Mouse (Mus musculus) midbrain, postnatal 0 days (tissue): ENCODE measurements at regions not wholly inside any gene's neighbourhood (a gene's known extent, or its start where the extent isn't known, plus 50 kb on each side); places are given as distances from the start of the nearest gene placed in this dataset.
"Not testable (repeated sequence)": the region's sequence is repeated elsewhere in the genome, so short reads cannot be mapped to it uniquely, and the experiment has no call there.

ENCODE experiments used
- ATAC-seq: fragments of 200-750 bp; cut with Nextera tagmentation; 2 replicates; pipeline ENCODE4 v1.8.0; 2017; ENCODE audit warnings: moderate number of reproducible peaks, mild to moderate bottlenecking, moderate TSS enrichment, moderate library complexity; ENCODE audit not compliant: low FRiP score
- DNase-seq: peaks from one replicate; pipeline ENCODE4 v3.0.0-alpha.2; 2015; ENCODE audit warnings: low spot score
- H3K27ac ChIP-seq: fragments of 300-500 bp; sonication (generic); 2 replicates; pipeline ENCODE4 v1.5.1; 2014; ENCODE audit warnings: low read depth, mild to moderate bottlenecking, low read length, mixed read lengths
- H3K27me3 ChIP-seq: fragments of 300-500 bp; sonication (generic); 2 replicates; pipeline ENCODE4 v1.6.1; 2014; ENCODE audit warnings: low read length, control low read depth, mixed read lengths; ENCODE audit not compliant: insufficient read depth
- H3K36me3 ChIP-seq: fragments of 300-500 bp; sonication (generic); 2 replicates; pipeline ENCODE4 v1.6.1; 2014; ENCODE audit warnings: low read length, control low read depth, mixed read lengths; ENCODE audit not compliant: insufficient read depth
- H3K4me1 ChIP-seq: fragments of 300-500 bp; sonication (generic); 2 replicates; pipeline ENCODE4 v1.6.1; 2014; ENCODE audit warnings: mild to moderate bottlenecking, control low read depth, antibody characterized with exemption, low read length, mixed read lengths; ENCODE audit not compliant: insufficient read depth
- H3K4me2 ChIP-seq: fragments of 300-500 bp; sonication (generic); 2 replicates; pipeline ENCODE4 v1.6.1; 2014; ENCODE audit warnings: low read depth, mild to moderate bottlenecking, low read length, mixed read lengths; ENCODE audit not compliant: poor library complexity, severe bottlenecking
- H3K4me3 ChIP-seq: fragments of 300-500 bp; sonication (generic); 2 replicates; pipeline ENCODE4 v1.5.1; 2014; ENCODE audit warnings: low read depth, mild to moderate bottlenecking, low read length, moderate library complexity
- H3K9ac ChIP-seq: fragments of 300-500 bp; sonication (generic); replicated peaks from 2 replicates; pipeline ENCODE4 v1.6.1; 2014; ENCODE audit warnings: mild to moderate bottlenecking, low read length, moderate library complexity, mixed read lengths; ENCODE audit not compliant: poor library complexity, severe bottlenecking
- H3K9me3 ChIP-seq: fragments of 300-500 bp; sonication (generic); 2 replicates; pipeline ENCODE4 v1.6.1; 2016; ENCODE audit warnings: low read length, control low read depth
- CTCF ChIP-seq: IDR thresholded peaks from 2 replicates; pipeline ENCODE4 v1.5.1; 2016; ENCODE audit warnings: antibody characterized with exemption, mild to moderate bottlenecking
- WGBS: fragments of 180-500 bp; shearing (Covaris S2); extraction: QIAGEN DNeasy Blood & Tissue Kit; methylation state at CpG from one replicate; pipeline ENCODE4 v1.1.7; 2014; 5-methylcytosine and 5-hydroxymethylcytosine counted together

DNA sequence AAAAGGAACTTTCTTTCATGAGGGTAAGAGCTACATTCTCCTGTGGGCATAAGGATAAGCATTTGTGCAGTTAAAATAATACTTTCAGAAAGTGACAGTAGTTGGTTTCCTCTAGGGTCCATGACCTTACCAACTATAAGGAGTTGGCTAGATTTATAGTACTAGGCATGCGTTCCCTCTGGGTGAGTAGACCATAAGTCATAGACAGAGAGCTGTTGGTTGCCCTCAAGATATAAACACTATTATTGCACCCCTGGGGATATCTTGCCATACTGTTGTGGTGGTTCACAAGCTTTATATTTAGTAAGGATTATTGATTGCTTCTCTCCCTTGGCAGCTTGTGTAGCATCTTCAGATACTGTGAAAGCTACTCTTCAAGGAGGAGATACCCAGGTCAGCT, 223.6 kb downstream of the Cd47 start:
- DNase-seq (no peak), ATAC-seq (no peak)
- Histone ChIP-seq H3K4me1 (no peaks in the 10 kb centered on the region), H3K4me3 (no peak overlapping the region), H3K9ac (no peak overlapping the region), H3K36me3 (no peaks in the 10 kb centered on the region), H3K9me3 (no peaks in the 10 kb centered on the region), H3K27me3 (no peaks in the 10 kb centered on the region), H3K4me2 (no peak overlapping the region), H3K27ac (no peak overlapping the region)
- no peak for TF ChIP-seq CTCF
- 100% methylated on average over 1 of the region's 1 CpGs for WGBS

DNA sequence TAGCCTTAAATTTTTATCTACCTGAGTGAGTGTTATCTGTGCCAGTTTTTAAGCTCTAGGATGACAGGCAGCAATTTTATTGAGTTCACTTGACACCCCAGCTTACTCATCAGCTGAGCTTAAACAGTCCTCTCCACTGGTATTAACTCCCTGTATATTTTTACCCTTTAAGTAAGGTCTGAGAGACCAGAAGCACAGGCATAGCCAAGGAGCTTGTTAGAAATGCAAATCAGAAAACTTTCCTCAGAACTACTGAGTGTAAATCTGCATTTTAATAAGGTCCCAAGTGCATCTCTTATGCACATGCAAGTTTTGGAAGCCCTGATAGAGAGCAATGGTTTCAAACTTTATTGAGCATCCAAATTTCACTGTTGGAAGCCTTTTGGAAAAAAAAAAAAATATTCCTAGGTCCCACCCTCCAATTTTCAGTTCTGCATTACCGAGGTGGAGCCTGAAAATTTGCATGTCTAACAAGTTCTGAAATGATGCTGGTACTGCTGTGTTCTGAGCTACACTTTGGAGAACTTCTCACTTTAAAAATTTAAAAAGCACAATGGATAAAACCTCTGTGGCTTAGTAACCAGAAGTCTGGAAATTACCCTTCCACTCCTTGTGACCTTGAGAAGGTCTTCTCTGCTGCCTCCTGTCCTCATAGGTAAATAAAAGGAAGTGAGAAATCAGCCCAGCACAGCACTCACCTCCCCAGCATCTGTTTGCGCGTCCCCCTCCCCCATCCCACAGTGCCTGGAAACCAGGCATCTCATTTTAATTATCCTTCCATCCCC, 226.0 kb downstream of the Cd47 start:
- no peak for DNase-seq
- 22% methylated on average over 3 of the region's 3 CpGs for WGBS
- H3K4me3 ChIP-seq, result no peak overlapping the region

DNA sequence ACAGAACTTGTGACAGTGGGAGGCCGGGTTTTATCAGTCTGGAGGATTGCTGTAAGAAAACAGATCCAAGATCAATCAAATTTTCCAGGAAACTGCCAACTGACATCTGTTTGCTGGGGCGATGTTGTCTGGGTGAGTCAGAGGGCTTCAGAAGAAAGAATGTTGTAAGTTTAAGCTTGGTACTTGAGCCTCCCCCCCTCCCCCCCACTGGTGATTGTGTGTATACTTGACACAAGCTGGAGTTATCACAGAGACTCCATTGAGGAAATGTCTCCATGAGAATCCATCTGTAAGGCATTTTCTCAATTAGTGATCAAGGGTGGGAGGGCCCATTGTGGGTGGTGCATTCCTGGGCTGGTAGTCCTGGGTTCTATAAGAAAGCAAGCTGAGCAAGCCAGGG, 226.9 kb downstream of the Cd47 start:
- DNase-seq (no peak), ATAC-seq (no peak)
- Histone ChIP-seq H3K36me3 (no peaks in the 10 kb centered on the region), H3K27ac (no peak overlapping the region), H3K9me3 (no peaks in the 10 kb centered on the region), H3K4me3 (no peak overlapping the region), H3K9ac (no peak overlapping the region), H3K4me1 (no peaks in the 10 kb centered on the region), H3K4me2 (no peak overlapping the region), H3K27me3 (no peaks in the 10 kb centered on the region)
- no peak for TF ChIP-seq CTCF
- 48% methylated on average over 2 of the region's 2 CpGs for WGBS

More for the DNA sequence above, 226.0 kb downstream of the Cd47 start:
- TF ChIP-seq CTCF, result no peak
- no peak for ATAC-seq
- Histone ChIP-seq H3K27me3 (no peaks in the 10 kb centered on the region), H3K36me3 (no peaks in the 10 kb centered on the region), H3K4me1 (no peaks in the 10 kb centered on the region), H3K9ac (no peak overlapping the region), H3K9me3 (no peaks in the 10 kb centered on the region), H3K27ac (no peak overlapping the region), H3K4me2 (no peak overlapping the region)

DNA sequence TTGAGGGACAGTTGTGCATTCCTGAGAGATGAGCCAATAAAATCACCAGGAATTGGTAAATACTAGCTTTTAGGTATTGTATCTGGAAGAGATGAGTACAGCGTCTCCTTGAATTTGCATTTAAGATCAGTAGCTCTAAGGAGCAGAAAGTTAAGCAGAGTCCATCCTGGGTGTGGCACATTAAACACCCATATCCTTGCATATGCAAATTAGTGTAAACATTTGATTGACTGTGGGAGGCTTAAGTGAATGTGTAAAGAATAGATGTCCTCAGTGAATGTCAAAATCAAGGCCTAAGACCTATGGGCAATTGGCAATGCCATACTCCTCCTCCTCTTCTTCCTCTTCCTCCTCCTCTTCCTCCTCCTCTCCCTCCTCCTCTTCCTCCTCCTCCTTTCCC, 229.4 kb downstream of the Cd47 start:
- Histone ChIP-seq H3K4me2 (no peak overlapping the region), H3K4me1 (no peaks in the 10 kb centered on the region), H3K4me3 (no peak overlapping the region), H3K36me3 (no peaks in the 10 kb centered on the region), H3K27me3 (no peaks in the 10 kb centered on the region), H3K27ac (no peak overlapping the region), H3K9me3 (no peaks in the 10 kb centered on the region), H3K9ac (no peak overlapping the region)
- 91% methylated on average over 1 of the region's 1 CpGs for WGBS
- TF ChIP-seq CTCF, result no peak
- ATAC-seq, result no peak
- DNase-seq, result no peak

DNA sequence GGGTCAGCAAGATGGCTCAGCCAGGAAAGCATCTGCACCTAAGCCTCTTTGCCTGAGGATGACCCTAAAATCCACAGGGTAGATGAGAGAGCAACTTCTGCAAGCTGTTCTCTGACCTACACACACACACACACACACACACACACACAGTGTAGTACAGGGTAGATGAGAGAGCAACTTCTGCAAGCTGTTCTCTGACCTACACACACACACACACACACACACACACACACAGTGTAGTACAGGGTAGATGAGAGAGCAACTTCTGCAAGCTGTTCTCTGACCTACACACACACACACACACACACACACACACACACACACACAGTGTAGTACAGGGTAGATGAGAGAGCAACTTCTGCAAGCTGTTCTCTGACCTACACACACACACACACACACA, 230.0 kb downstream of the Cd47 start:
- not testable (repeated sequence) for H3K27me3 ChIP-seq, H3K9ac ChIP-seq, DNase-seq, H3K4me1 ChIP-seq, H3K36me3 ChIP-seq, H3K27ac ChIP-seq, H3K4me2 ChIP-seq, H3K9me3 ChIP-seq, H3K4me3 ChIP-seq
- ATAC-seq, result peak; percentile 47

GRCm38 (mm10) chr16:50030905-50031369, 230.6 kb downstream of the Cd47 start:
- DNase-seq, result no peak

More at GRCm38 (mm10) chr16:50030905-50031369, 230.6 kb downstream of the Cd47 start:
- no peak for ATAC-seq
- Histone ChIP-seq H3K4me2 (no peak overlapping the region), H3K36me3 (no peaks in the 10 kb centered on the region), H3K4me3 (no peak overlapping the region), H3K27me3 (no peaks in the 10 kb centered on the region), H3K9me3 (no peaks in the 10 kb centered on the region), H3K4me1 (no peaks in the 10 kb centered on the region), H3K27ac (no peak overlapping the region), H3K9ac (no peak overlapping the region)
- no peak for TF ChIP-seq CTCF
- WGBS, result 81% methylated on average over 2 of the region's 2 CpGs
